Mouse (Mus musculus) heart, embryonic 13.5 days (tissue): ENCODE results near the gene H2-M5. TPM values are rescaled to one million over a fixed set of nuclear protein-coding genes. Genes with fewer than 3 reads are reported as not detected.
A peak's percentile ranks its signal among the peaks of the same experiment; 100 is the strongest.

Source experiments
- ATAC-seq: fragments of 200-750 bp; cut with Nextera tagmentation; 2 replicates; pipeline ENCODE4 v1.8.0; 2017; ENCODE audit warnings: moderate TSS enrichment; ENCODE audit not compliant: insufficient number of reproducible peaks, low FRiP score, low TSS enrichment; ENCODE audit errors: extremely low read depth
- H3K27ac ChIP-seq: fragments of 300-500 bp; sonication (generic); replicated peaks from 2 replicates; pipeline ENCODE4 v1.5.1; 2015; ENCODE audit warnings: moderate library complexity, mild to moderate bottlenecking, inconsistent platforms
- H3K27me3 ChIP-seq: fragments of 300-500 bp; sonication (generic); replicated peaks from 2 replicates; pipeline ENCODE4 v1.6.1; 2015; ENCODE audit warnings: mild to moderate bottlenecking, inconsistent platforms
- H3K36me3 ChIP-seq: fragments of 300-500 bp; sonication (generic); 2 replicates; pipeline ENCODE4 v1.6.1; 2015; ENCODE audit warnings: mild to moderate bottlenecking, inconsistent platforms
- H3K4me1 ChIP-seq: fragments of 300-500 bp; sonication (generic); 2 replicates; pipeline ENCODE4 v1.6.1; 2015; ENCODE audit warnings: inconsistent platforms
- H3K4me2 ChIP-seq: fragments of 300-500 bp; sonication (generic); 2 replicates; pipeline ENCODE4 v1.6.1; 2015; ENCODE audit warnings: inconsistent platforms, mild to moderate bottlenecking, moderate library complexity
- H3K4me3 ChIP-seq: fragments of 300-500 bp; sonication (generic); 2 replicates; pipeline ENCODE4 v1.5.1; 2015; ENCODE audit warnings: moderate library complexity, mild to moderate bottlenecking, inconsistent platforms
- H3K9ac ChIP-seq: fragments of 300-500 bp; sonication (generic); 2 replicates; pipeline ENCODE4 v1.6.1; 2015; ENCODE audit warnings: inconsistent platforms, mild to moderate bottlenecking, moderate library complexity
- H3K9me3 ChIP-seq: fragments of 300-500 bp; sonication (generic); 2 replicates; pipeline ENCODE4 v1.6.1; 2016; ENCODE audit warnings: inconsistent platforms
- WGBS: fragments of 180-500 bp; shearing (Covaris S2); methylation state at CpG from one replicate; pipeline ENCODE4 v1.1.7; 2015; ENCODE audit warnings: mixed read lengths; 5-methylcytosine and 5-hydroxymethylcytosine counted together
- polyA plus RNA-seq: library from polyadenylated mRNA; unstranded; fragments of >200 nt; fragmentation: Nextera tagmentation; extraction: Ambion mirVana; gene quantifications from 2 replicates; pipeline ENCODE4 v1.2.1, GENCODE M21; 2015

H2-M5 gene
- polyA plus RNA-seq, 1 experiment from 2014 or later, result 0.24 TPM

DNA sequence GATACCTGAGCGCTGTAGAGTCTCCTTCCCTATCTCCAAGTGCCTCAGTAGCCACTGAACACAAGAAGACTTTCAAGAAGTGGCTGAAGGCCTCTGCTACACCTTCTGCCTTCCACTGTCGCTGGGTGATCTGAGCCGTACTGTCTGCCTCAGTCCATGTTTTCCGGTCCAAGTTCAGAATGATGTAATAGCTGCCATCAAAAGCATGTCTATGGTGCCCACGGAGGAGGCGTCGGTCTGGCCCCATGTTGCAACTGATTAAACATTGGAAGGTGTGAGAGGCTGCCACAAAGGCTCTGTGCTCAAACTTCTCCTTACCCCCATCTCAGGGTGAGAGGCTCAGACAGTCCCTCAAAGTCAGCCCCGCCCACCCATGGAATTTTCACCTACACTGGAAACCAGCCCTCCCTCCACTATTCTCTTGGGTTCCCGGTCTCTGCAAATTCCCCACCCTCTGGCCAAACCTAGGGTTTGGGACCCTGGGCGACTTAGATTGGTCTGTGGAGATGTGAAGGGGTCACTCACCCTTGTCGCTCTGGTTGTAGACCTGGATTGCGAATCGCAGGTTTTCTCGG is 18.9 kb downstream of the H2-M5 start:
- H3K9me3 ChIP-seq, result no peaks in the 10 kb centered on the region
- 76% methylated on average over 14 of the region's 14 CpGs for WGBS
- H3K9ac ChIP-seq, result no peak overlapping the region
- H3K4me2 ChIP-seq, result no peak overlapping the region
- no peaks in the 10 kb centered on the region for H3K27me3 ChIP-seq
- ATAC-seq, result no peak
- no peaks in the 10 kb centered on the region for H3K4me1 ChIP-seq
- H3K4me3 ChIP-seq, result no peak overlapping the region
- H3K27ac ChIP-seq, result no peak overlapping the region
- no peaks in the 10 kb centered on the region; the same call in 1 of the 2 replicates for H3K36me3 ChIP-seq

DNA sequence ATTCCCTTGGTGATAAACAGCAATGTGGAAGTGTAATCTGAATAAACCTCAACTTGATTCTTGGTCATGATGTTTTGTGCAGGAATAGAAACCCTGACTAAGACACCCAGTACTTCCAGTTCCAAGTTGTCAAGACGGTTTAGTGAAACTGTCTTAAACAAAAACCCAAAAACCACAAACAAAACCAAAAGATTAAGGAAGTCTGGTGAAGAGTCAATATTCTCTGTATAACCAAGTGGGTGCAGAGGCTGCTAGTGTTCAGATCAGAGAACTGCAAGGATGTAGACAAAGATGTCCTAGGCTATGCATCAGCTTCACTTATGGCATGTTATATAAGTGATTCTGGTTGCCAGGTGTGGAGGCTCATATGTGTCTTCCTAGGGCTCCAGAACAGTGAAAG is 22.5 kb downstream of the H2-M5 start:
- ATAC-seq, result no peak
- no peaks in the 10 kb centered on the region for H3K27me3 ChIP-seq
- no peak overlapping the region for H3K4me3 ChIP-seq
- H3K4me1 ChIP-seq, result no peaks in the 10 kb centered on the region
- H3K9me3 ChIP-seq, result no peaks in the 10 kb centered on the region
- no peak overlapping the region for H3K27ac ChIP-seq
- 59% methylated on average over 1 of the region's 1 CpGs for WGBS
- H3K9ac ChIP-seq, result no peak overlapping the region
- peaks cover 3% of the 10 kb centered on the region for H3K36me3 ChIP-seq
- H3K4me2 ChIP-seq, result no peak overlapping the region

DNA sequence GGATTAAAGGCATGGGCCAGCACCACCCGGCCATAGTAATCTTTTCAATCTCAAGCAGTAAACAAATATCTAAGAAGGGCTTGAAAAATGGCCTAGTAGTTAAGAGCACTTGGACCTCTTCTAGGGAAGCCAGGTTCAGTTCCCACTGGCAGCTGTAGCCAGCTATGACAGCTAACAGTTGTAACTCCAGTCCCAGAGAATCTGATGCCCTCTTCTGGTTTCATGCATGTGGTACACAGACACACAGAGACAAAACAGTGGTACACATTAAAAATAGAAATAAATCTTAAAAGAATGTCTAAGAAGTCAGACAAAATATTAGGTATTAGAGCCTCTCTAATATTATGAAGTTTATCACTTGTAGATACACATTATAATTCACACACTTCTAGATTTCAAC is 28.2 kb downstream of the H2-M5 start:
- Histone ChIP-seq H3K4me3 (no peak overlapping the region), H3K4me1 (peaks cover 17% of the 10 kb centered on the region)

GRCm38 (mm10) chr17:36958884-36959283 is 30.5 kb downstream of the H2-M5 start:
- WGBS, result 12% methylated on average over 12 of the region's 12 CpGs
- ATAC-seq, result no peak
- peaks cover 17% of the 10 kb centered on the region for H3K4me1 ChIP-seq
- H3K9ac ChIP-seq, result peak overlapping the region; percentile 89
- H3K4me2 ChIP-seq, result peak overlapping the region; percentile 90
- no peaks in the 10 kb centered on the region for H3K27me3 ChIP-seq
- peaks cover 26% of the 10 kb centered on the region for H3K36me3 ChIP-seq
- H3K9me3 ChIP-seq, result no peaks in the 10 kb centered on the region
- peak overlapping the region; percentile 82 for H3K4me3 ChIP-seq
- H3K27ac ChIP-seq, result peak overlapping the region; percentile 86

More for the DNA sequence above, 28.2 kb downstream of the H2-M5 start:
- Histone ChIP-seq H3K9me3 (no peaks in the 10 kb centered on the region), H3K9ac (no peak overlapping the region), H3K36me3 (peaks cover 12% of the 10 kb centered on the region), H3K27ac (no peak overlapping the region), H3K27me3 (no peaks in the 10 kb centered on the region), H3K4me2 (no peak overlapping the region)
- ATAC-seq, result no peak
- WGBS, result 54% methylated on average over 1 of the region's 1 CpGs

DNA sequence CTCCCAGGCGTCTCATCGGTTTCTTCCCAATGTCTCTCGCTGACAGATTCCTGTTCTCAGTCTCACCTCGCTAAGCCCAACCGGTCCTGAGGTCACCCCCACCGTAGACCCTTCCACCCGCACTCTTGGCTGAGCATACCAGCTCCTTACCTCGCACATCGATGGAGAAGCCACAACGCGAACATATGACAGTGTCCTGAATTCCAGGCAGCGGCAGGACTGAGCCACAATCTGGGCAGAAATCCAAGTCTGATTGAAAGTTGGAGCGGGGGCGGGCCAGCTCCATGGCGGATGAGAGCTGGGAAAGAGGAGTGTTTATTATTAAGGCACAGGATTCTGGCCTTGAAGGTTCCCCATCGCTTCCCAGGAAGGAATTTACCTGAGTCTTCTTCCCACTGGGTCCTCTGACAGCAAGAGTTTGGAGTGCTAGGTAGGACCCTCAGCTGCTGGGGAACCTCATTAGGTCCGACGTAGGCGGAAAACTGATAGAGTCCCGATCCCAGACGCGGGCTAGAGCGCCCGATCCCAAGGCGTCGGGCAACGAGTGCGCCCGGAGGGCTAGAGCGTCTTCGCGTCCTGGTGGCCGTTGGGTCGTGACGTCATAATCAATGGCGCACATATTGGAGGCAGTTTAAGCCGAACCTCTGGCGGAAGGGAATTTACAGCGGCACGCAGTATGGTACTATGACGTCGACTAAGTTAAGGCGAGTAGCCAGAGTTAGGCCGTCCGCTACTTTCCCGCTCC is 31.2 kb downstream of the H2-M5 start, which contains the start of the genes Znrd1 and Znrd1as:
TSS of gene Znrd1 (minus strand) at position 561 of the 745 bp plus-strand sequence.
TSS of gene Znrd1as (plus strand) at position 594 of the 745 bp plus-strand sequence.
- Histone ChIP-seq H3K9me3 (no peaks in the 10 kb centered on the region), H3K4me2 (peak within 1 kb of the TSS; percentile 90), H3K27ac (peak within 1 kb of the TSS; percentile 86), H3K4me3 (peak within 1 kb of the TSS; percentile 82), H3K4me1 (peaks cover 17% of the 10 kb centered on the region), H3K9ac (peak within 1 kb of the TSS; percentile 89), H3K27me3 (no peaks in the 10 kb centered on the region), H3K36me3 (peaks cover 33% of the 10 kb centered on the region)
- ATAC-seq, result peak; percentile 87
- WGBS, result under 1% methylated on average over 46 of the region's 46 CpGs

DNA sequence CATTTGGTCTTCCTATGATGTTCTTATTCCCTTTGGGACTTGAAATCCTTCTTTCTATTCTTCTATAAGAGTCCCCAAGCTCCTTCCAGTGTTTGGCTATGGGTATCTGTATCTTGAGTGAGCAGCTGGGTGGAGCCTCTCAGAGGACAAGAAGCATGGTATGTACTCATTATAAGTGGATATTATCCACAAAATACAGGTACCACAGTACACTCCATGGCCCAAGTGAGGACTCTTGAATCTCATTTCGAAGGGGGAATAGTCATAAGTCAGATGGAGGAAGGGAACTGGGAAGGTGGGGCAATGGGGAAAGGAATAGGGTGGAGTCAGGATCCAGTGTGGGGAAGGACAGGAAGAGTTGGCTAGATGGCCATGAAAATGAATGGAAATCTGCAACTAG is 36.3 kb downstream of the H2-M5 start:
- no peak overlapping the region for H3K9ac ChIP-seq
- no peak overlapping the region for H3K27ac ChIP-seq
- ATAC-seq, result no peak
- 83% methylated on average over 1 of the region's 1 CpGs for WGBS
- H3K27me3 ChIP-seq, result peaks cover 4% of the 10 kb centered on the region; the same call in 1 of the 2 replicates
- no peak overlapping the region for H3K4me2 ChIP-seq
- no peak overlapping the region for H3K4me3 ChIP-seq
- peaks cover 20% of the 10 kb centered on the region for H3K4me1 ChIP-seq
- no peaks in the 10 kb centered on the region for H3K9me3 ChIP-seq
- H3K36me3 ChIP-seq, result peaks cover 50% of the 10 kb centered on the region

DNA sequence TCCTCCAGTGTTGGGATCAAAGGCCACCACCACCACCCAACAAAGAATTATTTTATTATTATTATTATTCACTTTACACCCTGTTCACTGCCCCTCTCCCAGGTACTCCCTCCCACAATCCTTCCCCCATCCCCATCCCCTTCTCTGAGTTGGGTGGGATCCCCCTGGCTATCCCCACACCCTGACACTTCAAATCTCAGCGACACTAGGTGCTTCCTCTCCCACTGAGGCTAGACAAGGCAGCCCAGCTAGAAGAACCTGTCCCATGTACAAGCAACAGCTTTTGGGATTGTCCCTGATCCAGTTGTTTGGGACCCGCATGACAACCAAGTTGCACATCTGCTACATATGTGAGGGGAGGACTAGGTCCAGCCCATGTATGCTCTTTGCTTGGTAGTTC is 36.7 kb downstream of the H2-M5 start:
- H3K36me3 ChIP-seq, result peaks cover 50% of the 10 kb centered on the region

DNA sequence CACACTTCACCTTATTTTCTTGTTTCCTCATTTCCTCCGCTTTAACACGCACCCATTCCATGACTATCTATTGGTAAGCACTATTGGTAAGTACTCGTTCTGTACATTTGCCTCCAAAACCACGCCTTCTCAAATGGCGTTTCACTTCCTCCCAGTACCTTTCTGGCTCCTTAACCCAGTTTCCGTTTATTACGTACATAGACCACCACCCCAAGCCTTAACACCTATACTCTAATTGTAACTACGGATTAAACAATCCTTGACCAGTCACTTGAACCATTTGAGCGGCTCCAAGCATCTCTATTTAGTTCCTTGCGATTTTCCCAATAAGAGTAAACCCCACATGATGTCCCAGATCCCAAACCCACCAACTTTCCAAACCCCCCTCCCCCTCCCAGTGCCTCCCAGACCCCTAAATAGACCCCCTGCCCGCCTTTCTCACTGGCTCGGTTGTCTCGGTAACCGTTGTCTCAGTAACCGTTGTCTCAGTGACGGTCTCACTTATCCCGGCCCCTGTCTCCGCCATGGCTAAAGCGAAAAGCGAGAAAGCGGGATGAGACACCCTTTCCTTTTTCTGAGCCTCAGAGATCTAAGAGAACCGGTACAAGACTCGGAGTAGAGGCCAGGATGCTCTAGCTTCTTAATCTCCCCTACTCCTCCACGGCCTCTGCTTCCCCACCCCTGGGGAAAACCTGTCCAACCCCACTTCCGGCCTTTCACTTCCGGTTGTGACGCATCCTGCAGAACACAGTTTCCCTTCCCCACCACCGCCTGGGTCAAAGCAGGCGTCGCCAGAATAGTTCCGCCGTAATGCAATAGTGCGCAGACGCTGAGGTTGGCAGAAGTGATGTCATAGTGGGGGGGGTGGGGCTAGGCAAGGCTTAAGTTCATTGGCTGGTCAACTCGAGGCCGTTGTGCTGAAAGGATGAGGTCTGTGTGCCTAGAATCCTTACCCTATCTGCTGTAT is 38.1 kb downstream of the H2-M5 start, which contains the start of gene Ppp1r11:
TSS of gene Ppp1r11 (minus strand) at position 761 of the 967 bp plus-strand sequence.
- 2% methylated on average over 36 of the region's 36 CpGs for WGBS
- Histone ChIP-seq H3K27ac (peak within 1 kb of the TSS; percentile 76), H3K4me3 (peak within 1 kb of the TSS; percentile 85), H3K9ac (peak within 1 kb of the TSS; percentile 92), H3K4me2 (peak within 1 kb of the TSS; percentile 86), H3K9me3 (no peaks in the 10 kb centered on the region), H3K36me3 (peaks cover 42% of the 10 kb centered on the region), H3K4me1 (peaks cover 21% of the 10 kb centered on the region), H3K27me3 (peaks cover 16% of the 10 kb centered on the region)
- peak; percentile 95 for ATAC-seq

More for the DNA sequence above, 36.7 kb downstream of the H2-M5 start:
- WGBS, result 89% methylated on average over 2 of the region's 2 CpGs
- peaks cover 21% of the 10 kb centered on the region for H3K4me1 ChIP-seq
- H3K27ac ChIP-seq, result no peak overlapping the region
- no peak for ATAC-seq
- no peak overlapping the region for H3K4me2 ChIP-seq
- H3K9ac ChIP-seq, result no peak overlapping the region
- H3K27me3 ChIP-seq, result peaks cover 5% of the 10 kb centered on the region; the same call in 1 of the 2 replicates
- no peak overlapping the region for H3K4me3 ChIP-seq
- no peaks in the 10 kb centered on the region for H3K9me3 ChIP-seq

DNA sequence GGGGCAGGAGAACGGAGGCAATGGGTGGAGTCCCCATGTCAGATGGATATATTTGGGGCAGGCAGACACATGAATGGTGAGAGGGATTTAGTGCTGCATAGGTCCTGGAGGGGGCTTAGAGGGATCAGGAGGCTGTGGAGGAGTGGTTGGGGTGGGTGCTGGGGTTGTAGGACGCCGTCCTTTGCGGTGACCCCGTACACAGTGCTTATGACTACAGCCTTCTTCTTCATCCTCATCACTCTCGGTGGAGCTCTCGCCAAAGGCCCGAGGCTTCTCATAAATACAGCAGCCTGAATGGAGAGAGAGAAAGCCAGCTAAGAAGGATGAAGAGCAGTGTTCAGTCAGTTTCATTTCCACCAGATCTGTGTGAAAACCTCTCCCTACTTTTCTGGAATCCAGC is 40.1 kb downstream of the H2-M5 start:
- WGBS, result 90% methylated on average over 8 of the region's 8 CpGs
- no peak for ATAC-seq

DNA sequence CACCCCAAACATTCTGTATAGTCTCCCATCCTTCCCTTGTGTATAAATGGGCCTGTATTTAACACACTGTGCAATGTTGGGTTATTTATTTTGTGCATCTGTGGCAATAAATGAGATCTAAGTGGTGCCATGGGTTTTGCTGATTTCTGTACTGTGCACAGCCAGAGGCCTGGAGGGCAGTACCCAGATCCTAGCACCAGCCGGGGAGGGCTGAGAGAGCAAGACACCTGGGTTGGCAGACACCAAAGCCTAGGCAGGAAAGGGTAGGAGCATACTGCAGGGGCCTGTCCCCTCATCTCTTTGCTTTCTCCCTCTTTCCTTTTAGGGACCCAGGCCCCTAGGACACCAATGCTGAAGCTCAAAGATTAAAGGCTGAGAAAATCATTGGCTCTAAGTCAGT is 41.1 kb downstream of the H2-M5 start:
- Histone ChIP-seq H3K4me2 (no peak overlapping the region), H3K36me3 (peaks cover 18% of the 10 kb centered on the region), H3K27me3 (peaks cover 46% of the 10 kb centered on the region), H3K27ac (no peak overlapping the region), H3K4me3 (no peak overlapping the region), H3K9me3 (no peaks in the 10 kb centered on the region), H3K4me1 (peaks cover 23% of the 10 kb centered on the region), H3K9ac (no peak overlapping the region)
- no peak for ATAC-seq
- 84% methylated on average over 1 of the region's 1 CpGs for WGBS

More for the DNA sequence above, 40.1 kb downstream of the H2-M5 start:
- Histone ChIP-seq H3K36me3 (peaks cover 27% of the 10 kb centered on the region), H3K4me3 (no peak overlapping the region), H3K9me3 (no peaks in the 10 kb centered on the region), H3K27me3 (peaks cover 36% of the 10 kb centered on the region), H3K27ac (no peak overlapping the region), H3K4me1 (peaks cover 21% of the 10 kb centered on the region), H3K9ac (no peak overlapping the region), H3K4me2 (no peak overlapping the region)
